Mouse (Mus musculus) E14TG2a.4 (cell line): ENCODE results near the gene Pbx2.
A peak's percentile ranks its signal among the peaks of the same experiment; 100 is the strongest.

Experiments used
- H3K27me3 ChIP-seq: 2 replicates; pipeline ENCODE4 v1.6.1; 2014; ENCODE audit warnings: low read length, control low read depth; ENCODE audit not compliant: insufficient read depth
- H3K36me3 ChIP-seq: 2 replicates; pipeline ENCODE4 v1.6.1; 2014; ENCODE audit warnings: low read length, control low read depth; ENCODE audit not compliant: insufficient read depth
- H3K4me1 ChIP-seq: replicated peaks from 2 replicates; pipeline ENCODE4 v1.6.1; 2014; ENCODE audit warnings: low read depth, low read length, control low read depth
- H3K4me3 ChIP-seq: replicated peaks from 2 replicates; pipeline ENCODE4 v1.5.1; 2014; ENCODE audit warnings: mild to moderate bottlenecking, low read length
- H3K9me3 ChIP-seq: 2 replicates; pipeline ENCODE4 v1.6.1; 2014; ENCODE audit warnings: low read length, control low read depth
- CTCF ChIP-seq: conservative IDR thresholded peaks from 2 replicates; pipeline ENCODE4 v1.5.1; 2014; ENCODE audit warnings: low read length
- NANOG ChIP-seq: IDR thresholded peaks from 2 replicates; pipeline ENCODE4 v1.6.1; 2014; ENCODE audit warnings: borderline replicate concordance, low read length, mixed read lengths
- POU5F1 ChIP-seq: IDR thresholded peaks from 2 replicates; pipeline ENCODE4 v1.6.1; 2014; ENCODE audit warnings: low read length, borderline replicate concordance

Gene Pbx2

DNA sequence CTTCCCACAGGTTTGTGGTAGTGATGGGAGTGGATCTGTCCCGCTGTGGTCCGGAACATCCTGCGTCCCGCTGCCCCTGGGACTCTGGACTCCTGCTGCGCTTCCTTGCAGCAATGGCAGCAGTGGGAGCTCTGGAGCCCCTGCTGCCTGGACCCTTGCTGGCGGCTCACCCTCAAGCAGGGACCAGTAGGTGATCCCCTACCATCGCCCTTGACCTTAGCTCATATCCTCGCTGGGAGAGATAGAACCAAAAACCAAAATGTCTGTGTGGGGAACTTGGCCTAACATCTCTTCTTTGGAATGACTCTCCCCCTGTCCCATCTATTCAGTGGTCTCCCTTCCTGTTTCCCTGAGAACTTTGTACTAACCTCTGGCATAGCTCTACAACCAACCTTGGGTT, 7.2 kb upstream of the Pbx2 start:
- Histone ChIP-seq H3K4me3 (0 out of 2 replicates have a peak overlapping the region, but pooled peaks have one; percentile 21), H3K9me3 (peaks cover 8% of the 10 kb centered on the region; the same call in 1 of the 2 replicates), H3K36me3 (peaks cover 59% of the 10 kb centered on the region), H3K4me1 (peaks cover 57% of the 10 kb centered on the region), H3K27me3 (no peaks in the 10 kb centered on the region)
- TF ChIP-seq POU5F1 (no peak), NANOG (no peak), CTCF (no peak)

DNA sequence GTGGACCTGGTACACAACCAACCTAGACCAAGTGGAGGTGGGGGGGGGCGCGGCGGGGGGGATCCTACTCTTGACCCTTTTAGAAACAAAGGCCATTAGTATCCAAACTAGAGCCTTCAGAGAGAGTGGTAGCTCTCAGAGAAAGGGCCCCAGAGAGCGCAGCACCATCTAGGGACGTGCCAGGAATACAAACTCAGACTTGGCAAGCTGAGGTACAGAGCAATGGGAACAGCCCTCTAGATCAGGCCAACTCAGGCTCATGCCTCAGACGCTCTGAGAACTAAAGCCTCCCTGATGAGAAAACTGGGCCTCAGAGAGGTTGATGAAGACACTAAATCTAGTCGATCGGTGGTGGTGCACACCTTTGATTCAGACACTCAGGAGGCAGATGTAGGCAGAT, 5.9 kb upstream of the Pbx2 start:
- peaks cover 8% of the 10 kb centered on the region; the same call in 1 of the 2 replicates for H3K9me3 ChIP-seq
- TF ChIP-seq NANOG (no peak), POU5F1 (no peak), CTCF (no peak)

DNA sequence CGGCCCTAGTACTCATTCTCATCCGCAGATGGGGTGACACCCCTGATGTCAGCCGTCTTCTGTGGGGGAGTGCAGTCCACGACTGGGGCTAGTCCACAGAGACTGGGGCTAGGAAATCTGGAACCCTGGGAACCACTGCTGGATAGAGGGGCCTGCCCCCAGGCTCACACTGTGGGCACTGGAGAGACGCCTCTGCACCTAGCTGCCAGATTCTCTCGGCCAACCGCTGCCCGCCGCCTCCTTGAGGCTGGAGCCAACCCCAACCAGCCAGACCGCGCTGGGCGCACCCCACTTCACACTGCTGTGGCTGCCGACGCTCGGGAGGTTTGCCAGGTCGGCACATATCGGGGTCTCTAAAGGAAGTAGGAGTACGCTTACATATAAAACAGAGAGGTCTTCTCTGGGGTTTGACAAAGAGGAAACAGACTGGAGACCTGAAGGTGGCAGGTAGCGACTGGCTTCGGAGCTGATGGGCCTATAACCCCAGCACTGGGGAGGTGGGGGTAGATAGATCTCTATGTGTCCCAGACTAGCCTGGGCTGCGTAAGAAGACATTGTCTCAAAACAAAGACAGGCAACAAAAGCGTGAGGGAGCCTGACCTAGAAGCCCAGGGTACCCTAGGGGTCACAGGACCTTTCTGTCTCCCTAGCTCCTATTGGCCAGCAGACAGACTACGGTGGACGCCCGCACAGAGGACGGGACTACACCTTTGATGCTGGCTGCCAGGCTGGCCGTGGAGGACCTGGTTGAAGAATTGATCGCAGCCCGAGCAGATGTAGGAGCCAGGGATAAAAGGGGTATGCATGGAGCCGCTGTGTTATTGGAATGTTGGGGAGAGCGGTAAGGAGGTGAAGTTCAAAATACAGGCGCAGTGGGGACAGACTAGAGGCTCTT, 4.9 kb upstream of the Pbx2 start:
- no peaks in the 10 kb centered on the region for H3K27me3 ChIP-seq

More for the DNA sequence above, 5.9 kb upstream of the Pbx2 start:
- Histone ChIP-seq H3K4me1 (peaks cover 69% of the 10 kb centered on the region), H3K27me3 (no peaks in the 10 kb centered on the region), H3K36me3 (peaks cover 49% of the 10 kb centered on the region), H3K4me3 (no peak overlapping the region)

DNA sequence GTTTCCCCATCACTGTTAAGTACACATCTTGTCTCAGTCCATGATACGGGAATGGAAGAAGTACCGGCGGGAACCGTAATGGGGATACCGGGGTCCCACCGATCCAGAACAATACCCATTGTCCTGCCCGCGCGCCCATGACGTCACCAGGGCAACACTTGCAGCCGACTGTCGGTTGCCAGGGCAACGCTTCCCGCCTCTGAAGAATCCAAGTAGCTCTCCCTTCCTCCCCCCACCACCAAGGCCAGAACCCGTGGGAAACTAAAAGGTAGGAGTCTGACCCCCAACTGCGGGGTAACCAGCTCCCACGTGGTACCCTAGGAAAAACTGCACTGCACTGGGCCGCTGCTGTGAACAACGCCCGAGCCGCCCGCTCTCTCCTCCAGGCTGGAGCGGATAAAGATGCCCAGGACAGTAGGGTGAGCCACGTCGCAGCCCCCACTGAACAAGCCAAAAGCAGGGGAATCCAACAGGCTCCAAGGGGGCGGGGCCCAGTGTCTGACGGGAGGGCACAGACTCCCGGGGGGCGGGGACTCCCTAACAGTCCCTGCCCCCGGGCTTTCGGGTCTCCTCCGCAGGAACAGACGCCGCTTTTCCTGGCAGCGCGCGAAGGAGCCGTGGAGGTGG, 4.2 kb upstream of the Pbx2 start:
- Histone ChIP-seq H3K4me3 (peak overlapping the region; percentile 91), H3K9me3 (peaks cover 3% of the 10 kb centered on the region; the same call in 1 of the 2 replicates), H3K36me3 (peaks cover 31% of the 10 kb centered on the region), H3K4me1 (peaks cover 86% of the 10 kb centered on the region), H3K27me3 (no peaks in the 10 kb centered on the region)
- TF ChIP-seq POU5F1 = no peak
- no peak for TF ChIP-seq NANOG
- TF ChIP-seq CTCF = no peak

More for the DNA sequence above, 4.9 kb upstream of the Pbx2 start:
- TF ChIP-seq CTCF (no peak), POU5F1 (no peak), NANOG (no peak)
- Histone ChIP-seq H3K9me3 (peaks cover 8% of the 10 kb centered on the region; the same call in 1 of the 2 replicates), H3K4me3 (peak overlapping the region; percentile 91), H3K36me3 (peaks cover 39% of the 10 kb centered on the region), H3K4me1 (peaks cover 79% of the 10 kb centered on the region)

GRCm38 (mm10) chr17:34587423-34587811, 3.6 kb upstream of the Pbx2 start:
- TF ChIP-seq NANOG = no peak
- TF ChIP-seq POU5F1 = no peak
- TF ChIP-seq CTCF = no peak
- no peaks in the 10 kb centered on the region for H3K27me3 ChIP-seq
- peaks cover 26% of the 10 kb centered on the region for H3K36me3 ChIP-seq
- peak overlapping the region; percentile 91 for H3K4me3 ChIP-seq
- peaks cover 84% of the 10 kb centered on the region for H3K4me1 ChIP-seq
- H3K9me3 ChIP-seq = no peaks in the 10 kb centered on the region

DNA sequence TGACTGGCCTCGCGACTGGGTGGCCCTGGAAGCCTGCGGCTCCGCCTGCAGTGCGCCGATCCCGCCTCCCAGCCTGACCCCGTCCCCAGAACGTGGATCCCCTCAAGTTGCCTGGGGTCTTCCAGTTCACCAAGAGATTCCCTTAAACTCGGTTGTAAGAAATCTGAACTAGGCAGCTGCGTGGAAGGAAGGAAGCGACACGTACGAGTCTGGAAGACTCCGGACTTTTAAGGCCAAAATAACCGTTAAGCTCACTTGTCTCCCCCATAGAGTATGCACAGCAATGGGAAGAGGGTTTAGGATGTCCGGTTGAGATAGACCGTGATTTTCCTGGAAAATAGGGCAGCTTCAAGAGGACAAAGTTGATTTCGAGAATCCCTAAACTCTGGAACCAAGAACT, 3.3 kb upstream of the Pbx2 start:
- TF ChIP-seq POU5F1 = no peak
- TF ChIP-seq CTCF = no peak
- TF ChIP-seq NANOG = no peak
- Histone ChIP-seq H3K9me3 (no peaks in the 10 kb centered on the region), H3K27me3 (no peaks in the 10 kb centered on the region), H3K4me1 (peaks cover 84% of the 10 kb centered on the region), H3K36me3 (peaks cover 22% of the 10 kb centered on the region), H3K4me3 (peak overlapping the region; percentile 91)

GRCm38 (mm10) chr17:34588767-34589166, 2.3 kb upstream of the Pbx2 start:
- Histone ChIP-seq H3K27me3 (no peaks in the 10 kb centered on the region), H3K36me3 (peaks cover 15% of the 10 kb centered on the region; the same call in 1 of the 2 replicates), H3K4me1 (peaks cover 84% of the 10 kb centered on the region), H3K9me3 (no peaks in the 10 kb centered on the region), H3K4me3 (peak overlapping the region; percentile 91)
- TF ChIP-seq NANOG = no peak
- no peak for TF ChIP-seq CTCF
- TF ChIP-seq POU5F1 = no peak

DNA sequence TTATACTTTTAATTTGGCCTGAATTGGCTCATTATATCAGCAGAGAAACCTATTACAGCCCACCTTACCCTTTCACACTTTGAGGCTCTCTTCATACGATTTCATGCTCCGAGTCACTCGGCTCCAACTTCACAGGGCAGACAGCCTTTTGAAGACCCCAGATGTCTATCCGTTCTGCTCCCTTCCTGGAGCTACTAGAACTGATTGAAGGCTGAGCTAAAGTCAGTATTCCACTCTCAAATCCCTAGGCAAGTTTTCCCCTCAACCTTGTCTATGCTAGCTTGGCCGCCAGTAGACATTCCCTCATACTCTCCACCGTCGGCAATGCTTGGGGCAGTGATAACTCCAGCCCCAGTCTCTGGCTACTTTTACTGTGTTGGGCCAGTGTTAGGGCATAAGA, 1.9 kb upstream of the Pbx2 start:
- no peak for TF ChIP-seq NANOG
- no peak for TF ChIP-seq CTCF
- TF ChIP-seq POU5F1 = no peak
- peaks cover 18% of the 10 kb centered on the region; the same call in 1 of the 2 replicates for H3K36me3 ChIP-seq
- no peaks in the 10 kb centered on the region for H3K27me3 ChIP-seq
- peaks cover 84% of the 10 kb centered on the region for H3K4me1 ChIP-seq
- no peaks in the 10 kb centered on the region for H3K9me3 ChIP-seq
- H3K4me3 ChIP-seq = peak overlapping the region; percentile 81
